Mouse (Mus musculus): ENCODE data around the gene Fars2. TPM values are rescaled to one million over a fixed set of nuclear protein-coding genes. Genes with fewer than 3 reads are reported as not detected.
"Not testable (repeated sequence)": the region's sequence is repeated elsewhere in the genome, so short reads cannot be mapped to it uniquely, and the experiment has no call there.

Fars2 gene
- polyA plus RNA-seq, 1 experiment from 2014 or later: 32.0 TPM

- H3K27ac ChIP-seq: no peak overlapping the region
- WGBS: 47% methylated on average over 6 of the region's 6 CpGs
Observed at GRCm38 (mm10) chr13:36149175-36149939, 32.1 kb downstream of the Fars2 start.

GRCm38 (mm10) chr13:36150272-36150671, 33.1 kb downstream of the Fars2 start:
- WGBS: 52% methylated on average over 5 of the region's 5 CpGs
- no peaks in the 10 kb centered on the region for H3K27me3 ChIP-seq
- no peaks in the 10 kb centered on the region for H3K4me1 ChIP-seq
- no peak for ATAC-seq (ENCODE audit: insufficient number of reproducible peaks, insufficient read depth, low FRiP score, low TSS enrichment)
- no peaks in the 10 kb centered on the region for H3K9me3 ChIP-seq
- H3K9ac ChIP-seq: no peak overlapping the region
- no peaks in the 10 kb centered on the region for H3K36me3 ChIP-seq
- no peak overlapping the region for H3K4me2 ChIP-seq (replicated peaks)
- H3K4me3 ChIP-seq: no peak overlapping the region
- H3K27ac ChIP-seq: no peak overlapping the region

More at GRCm38 (mm10) chr13:36149175-36149939, 32.1 kb downstream of the Fars2 start:
- no peaks in the 10 kb centered on the region for H3K4me1 ChIP-seq
- no peaks in the 10 kb centered on the region for H3K27me3 ChIP-seq
- no peak overlapping the region for H3K4me2 ChIP-seq (replicated peaks)
- no peak for ATAC-seq (ENCODE audit: insufficient number of reproducible peaks, insufficient read depth, low FRiP score, low TSS enrichment)
- H3K4me3 ChIP-seq: no peak overlapping the region
- H3K9ac ChIP-seq: no peak overlapping the region
- H3K9me3 ChIP-seq: no peaks in the 10 kb centered on the region
- H3K36me3 ChIP-seq: no peaks in the 10 kb centered on the region

GRCm38 (mm10) chr13:36152728-36153498, 35.7 kb downstream of the Fars2 start:
- no peaks in the 10 kb centered on the region for H3K4me1 ChIP-seq
- 76% methylated on average over 5 of the region's 5 CpGs for WGBS
- no peaks in the 10 kb centered on the region for H3K27me3 ChIP-seq
- H3K4me2 ChIP-seq (replicated peaks): no peak overlapping the region
- no peak overlapping the region for H3K27ac ChIP-seq
- no peaks in the 10 kb centered on the region for H3K36me3 ChIP-seq
- no peaks in the 10 kb centered on the region for H3K9me3 ChIP-seq
- H3K4me3 ChIP-seq: no peak overlapping the region
- H3K9ac ChIP-seq: no peak overlapping the region
- ATAC-seq (ENCODE audit: insufficient number of reproducible peaks, insufficient read depth, low FRiP score, low TSS enrichment): no peak

GRCm38 (mm10) chr13:36156340-36156931, 39.2 kb downstream of the Fars2 start:
- Histone ChIP-seq H3K4me3 (no peak overlapping the region), H3K27ac (no peak overlapping the region), H3K9ac (no peak overlapping the region), H3K9me3 (no peaks in the 10 kb centered on the region), H3K4me2 (replicated peaks) (no peak overlapping the region), H3K36me3 (no peaks in the 10 kb centered on the region), H3K27me3 (no peaks in the 10 kb centered on the region), H3K4me1 (no peaks in the 10 kb centered on the region)
- no peak for ATAC-seq (ENCODE audit: insufficient number of reproducible peaks, insufficient read depth, low FRiP score, low TSS enrichment)
- WGBS: 88% methylated on average over 7 of the region's 7 CpGs

GRCm38 (mm10) chr13:36163411-36163810, 46.2 kb downstream of the Fars2 start:
- H3K36me3 ChIP-seq: no peaks in the 10 kb centered on the region
- no peaks in the 10 kb centered on the region for H3K4me1 ChIP-seq
- no peak overlapping the region for H3K27ac ChIP-seq
- WGBS: 87% methylated on average over 5 of the region's 5 CpGs
- H3K4me3 ChIP-seq: no peak overlapping the region
- no peak for ATAC-seq (ENCODE audit: insufficient number of reproducible peaks, insufficient read depth, low FRiP score, low TSS enrichment)
- no peaks in the 10 kb centered on the region for H3K27me3 ChIP-seq
- H3K4me2 ChIP-seq (replicated peaks): no peak overlapping the region
- H3K9ac ChIP-seq: no peak overlapping the region
- H3K9me3 ChIP-seq: no peaks in the 10 kb centered on the region

GRCm38 (mm10) chr13:36163898-36164297, 46.7 kb downstream of the Fars2 start:
- Histone ChIP-seq H3K27ac (no peak overlapping the region), H3K9me3 (no peaks in the 10 kb centered on the region), H3K4me1 (no peaks in the 10 kb centered on the region), H3K9ac (no peak overlapping the region), H3K27me3 (no peaks in the 10 kb centered on the region), H3K4me3 (no peak overlapping the region), H3K36me3 (no peaks in the 10 kb centered on the region), H3K4me2 (replicated peaks) (no peak overlapping the region)
- no peak for ATAC-seq (ENCODE audit: insufficient number of reproducible peaks, insufficient read depth, low FRiP score, low TSS enrichment)
- WGBS: 80% methylated on average over 1 of the region's 1 CpGs

- H3K9me3 ChIP-seq; H3K4me3 ChIP-seq; H3K9ac ChIP-seq; H3K4me2 ChIP-seq (replicated peaks); ATAC-seq (ENCODE audit: insufficient number of reproducible peaks, insufficient read depth, low FRiP score, low TSS enrichment); H3K27ac ChIP-seq; H3K4me1 ChIP-seq; H3K36me3 ChIP-seq; H3K27me3 ChIP-seq: not testable (repeated sequence)
- WGBS: 68% methylated on average over 2 of the region's 2 CpGs
Observed at GRCm38 (mm10) chr13:36172981-36173380, 55.8 kb downstream of the Fars2 start.

- Histone ChIP-seq H3K4me3 (no peak overlapping the region), H3K4me2 (replicated peaks) (no peak overlapping the region), H3K9ac (no peak overlapping the region), H3K27me3 (no peaks in the 10 kb centered on the region), H3K36me3 (no peaks in the 10 kb centered on the region), H3K4me1 (no peaks in the 10 kb centered on the region), H3K9me3 (no peaks in the 10 kb centered on the region), H3K27ac (no peak overlapping the region)
- 94% methylated on average over 5 of the region's 5 CpGs for WGBS
- no peak for ATAC-seq (ENCODE audit: insufficient number of reproducible peaks, insufficient read depth, low FRiP score, low TSS enrichment)
Observed at GRCm38 (mm10) chr13:36174101-36174500, 56.9 kb downstream of the Fars2 start.

- Histone ChIP-seq H3K27me3 (no peaks in the 10 kb centered on the region), H3K4me1 (no peaks in the 10 kb centered on the region), H3K36me3 (no peaks in the 10 kb centered on the region), H3K4me2 (replicated peaks) (no peak overlapping the region), H3K27ac (no peak overlapping the region), H3K4me3 (no peak overlapping the region), H3K9ac (no peak overlapping the region), H3K9me3 (no peaks in the 10 kb centered on the region)
- 89% methylated on average over 4 of the region's 4 CpGs for WGBS
- no peak for ATAC-seq (ENCODE audit: insufficient number of reproducible peaks, insufficient read depth, low FRiP score, low TSS enrichment)
Observed at GRCm38 (mm10) chr13:36174772-36175171, 57.6 kb downstream of the Fars2 start.

- H3K4me1 ChIP-seq: no peaks in the 10 kb centered on the region
Observed at GRCm38 (mm10) chr13:36181231-36181630, 64.0 kb downstream of the Fars2 start.

GRCm38 (mm10) chr13:36190577-36190976, 73.4 kb downstream of the Fars2 start:
- no peaks in the 10 kb centered on the region for H3K4me1 ChIP-seq
- no peaks in the 10 kb centered on the region for H3K27me3 ChIP-seq
- H3K4me3 ChIP-seq: no peak overlapping the region
- H3K9ac ChIP-seq: no peak overlapping the region
- H3K4me2 ChIP-seq (replicated peaks): no peak overlapping the region
- H3K36me3 ChIP-seq: no peaks in the 10 kb centered on the region
- H3K9me3 ChIP-seq: no peaks in the 10 kb centered on the region
- 90% methylated on average over 2 of the region's 2 CpGs for WGBS
- no peak overlapping the region for H3K27ac ChIP-seq
- ATAC-seq (ENCODE audit: insufficient number of reproducible peaks, insufficient read depth, low FRiP score, low TSS enrichment): no peak

More at GRCm38 (mm10) chr13:36181231-36181630, 64.0 kb downstream of the Fars2 start:
- Histone ChIP-seq H3K4me2 (replicated peaks) (no peak overlapping the region), H3K27ac (no peak overlapping the region), H3K4me3 (no peak overlapping the region), H3K9me3 (no peaks in the 10 kb centered on the region), H3K9ac (no peak overlapping the region), H3K36me3 (no peaks in the 10 kb centered on the region), H3K27me3 (no peaks in the 10 kb centered on the region)
- no peak for ATAC-seq (ENCODE audit: insufficient number of reproducible peaks, insufficient read depth, low FRiP score, low TSS enrichment)
- 74% methylated on average over 2 of the region's 2 CpGs for WGBS

Measured in embryonic facial prominence, embryonic 12.5 days (tissue).